Mouse (Mus musculus) left cerebral cortex, adult 18-20 months (tissue): Measurements from ENCODE around the gene Snx33. TPM values are rescaled to one million over a fixed set of nuclear protein-coding genes. Genes with fewer than 3 reads are reported as not detected.
"Not testable (repeated sequence)": the region's sequence is repeated elsewhere in the genome, so short reads cannot be mapped to it uniquely, and the experiment has no call there.

ENCODE experiments used
- DNase-seq, 2 experiments: peaks; one replicate each; pipeline ENCODE4 v3.0.0; 2021 to 2022; ENCODE audit warnings: low spot score in 2 of 2, mixed read lengths in 1 of 2
- total RNA-seq, 2 experiments: library from RNA; stranded (reverse); gene quantifications; 2 replicates each; pipeline ENCODE4 v1.2.3; 2021

The Snx33 gene
- total RNA-seq, 2 experiments from 2014 or later = 6.8 to 7.4 TPM

GRCm38 (mm10) chr9:56926387-56926786, 1.8 kb downstream of the Snx33 start:
- DNase-seq = no peak

GRCm38 (mm10) chr9:56926025-56926360, 2.2 kb downstream of the Snx33 start:
- DNase-seq = no peak

GRCm38 (mm10) chr9:56925291-56926024, 2.7 kb downstream of the Snx33 start:
- no peak for DNase-seq

DNA sequence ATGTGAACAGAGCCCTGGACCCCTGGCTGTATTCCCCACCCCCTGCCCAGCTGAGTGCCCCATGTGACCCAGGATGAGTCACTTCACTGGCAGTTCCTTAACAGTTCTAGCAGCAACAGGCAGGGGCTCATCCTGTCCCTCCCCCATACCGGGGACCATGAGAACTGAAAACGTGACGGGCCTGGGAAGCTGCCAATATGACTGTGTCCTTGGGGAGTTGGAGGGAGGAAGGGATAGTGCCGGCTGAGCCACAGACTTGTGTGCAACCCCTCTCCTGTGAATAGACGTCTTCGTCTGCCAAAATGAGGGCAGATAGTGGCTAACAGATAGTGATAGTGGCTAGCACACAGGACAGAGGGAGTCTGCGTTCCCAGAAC, 3.5 kb downstream of the Snx33 start:
- peak; percentile 19 to 27 for DNase-seq

GRCm38 (mm10) chr9:56923841-56924650, 4.1 kb downstream of the Snx33 start:
- no peak for DNase-seq

DNA sequence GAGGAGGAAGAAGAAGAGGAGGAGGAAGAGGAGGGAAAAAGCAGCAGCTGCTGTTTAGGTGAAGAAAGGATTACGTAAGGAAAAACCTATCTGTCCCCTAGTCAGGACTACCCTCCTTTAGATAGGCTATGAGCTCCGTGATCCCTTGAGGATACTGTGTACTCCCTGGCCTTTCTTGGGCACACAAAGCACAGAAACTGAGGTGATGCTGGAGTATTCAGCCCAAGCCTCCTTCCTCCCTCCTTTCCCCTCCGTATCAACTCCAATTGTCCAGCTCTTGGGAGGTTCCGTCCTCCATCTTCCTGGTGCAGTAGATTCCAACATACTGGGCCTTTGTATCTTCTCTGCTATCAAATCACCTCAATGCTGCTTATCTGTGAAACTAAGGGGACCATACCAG, 5.4 kb downstream of the Snx33 start:
- no peak for DNase-seq

- DNase-seq = no peak
Measured at GRCm38 (mm10) chr9:56918466-56918865, 9.7 kb downstream of the Snx33 start.

DNA sequence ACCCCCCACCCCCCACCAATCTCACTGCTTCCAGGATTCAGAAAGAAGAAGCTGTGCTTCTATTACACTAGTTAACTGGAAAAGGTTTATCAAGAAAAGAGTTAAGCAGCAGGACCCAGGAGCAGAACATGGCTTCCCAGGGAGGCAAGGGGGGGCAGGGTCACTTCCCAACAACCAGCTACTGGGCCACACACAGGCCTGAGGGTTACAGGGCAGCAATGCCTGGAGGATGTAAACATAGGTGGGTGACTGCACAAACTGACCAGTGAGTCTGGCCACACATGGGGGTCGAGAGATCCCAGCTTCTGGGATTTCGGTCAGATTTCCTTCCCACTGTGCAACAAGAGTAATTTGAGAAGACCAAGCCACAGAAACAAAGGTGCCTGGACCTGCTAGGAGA, 11.0 kb downstream of the Snx33 start:
- no peak for DNase-seq

DNA sequence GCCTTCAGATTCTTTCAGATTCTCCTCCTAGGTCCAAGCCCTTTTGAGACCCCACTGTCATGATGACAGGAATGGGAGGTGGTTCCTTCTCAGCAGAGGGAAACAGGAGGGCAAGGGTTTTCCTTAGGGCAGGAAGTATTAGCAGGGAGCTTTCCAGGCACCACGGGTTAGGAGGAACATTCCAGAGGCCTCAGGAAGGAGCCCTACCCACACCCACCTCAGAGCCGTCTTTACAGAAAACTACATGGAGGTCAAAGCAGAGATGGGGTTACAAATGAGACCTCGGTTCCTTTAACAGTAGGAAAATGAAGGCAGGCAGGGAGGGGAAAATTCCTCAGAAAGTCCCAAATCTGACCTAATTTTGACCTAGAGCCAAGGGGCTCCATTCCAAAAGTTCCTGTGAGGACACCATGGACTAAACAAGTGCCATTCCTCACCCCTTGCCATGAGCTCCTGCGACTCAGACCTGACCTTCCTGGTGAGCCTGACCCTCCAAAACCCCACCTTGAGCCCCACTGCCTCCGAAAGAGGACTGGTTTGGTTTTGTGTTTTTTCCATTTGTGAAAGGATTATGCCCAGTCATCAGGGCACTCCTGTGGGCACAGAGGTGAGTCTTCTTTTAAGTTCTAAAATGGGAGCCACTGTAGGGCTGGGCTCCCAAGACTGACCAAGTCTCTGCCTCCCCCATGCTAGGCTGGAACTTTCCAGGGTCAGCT, 12.3 kb downstream of the Snx33 start:
- no peak for DNase-seq

DNA sequence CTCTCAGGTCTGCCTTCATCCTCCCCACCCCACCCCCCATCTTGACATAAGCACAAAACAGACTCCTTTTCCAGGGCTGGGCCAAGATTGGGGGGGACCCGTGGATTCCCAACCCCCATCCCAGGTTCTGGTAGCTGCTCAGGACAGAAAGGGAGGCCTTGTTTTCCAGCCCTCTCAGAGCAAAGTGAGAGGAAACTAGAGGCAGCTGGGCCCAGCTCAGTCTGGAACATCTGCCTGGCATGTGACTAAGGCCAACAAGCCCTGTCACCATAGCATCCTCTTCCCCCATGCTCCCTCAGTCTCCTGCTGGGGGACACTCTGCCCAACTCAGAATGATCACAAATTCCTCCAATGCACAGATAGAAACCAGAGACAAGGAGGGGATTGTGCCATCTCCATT, 13.1 kb downstream of the Snx33 start:
- DNase-seq = no peak

- no peak for DNase-seq
Measured at GRCm38 (mm10) chr9:56913991-56914390, 14.2 kb downstream of the Snx33 start.

DNA sequence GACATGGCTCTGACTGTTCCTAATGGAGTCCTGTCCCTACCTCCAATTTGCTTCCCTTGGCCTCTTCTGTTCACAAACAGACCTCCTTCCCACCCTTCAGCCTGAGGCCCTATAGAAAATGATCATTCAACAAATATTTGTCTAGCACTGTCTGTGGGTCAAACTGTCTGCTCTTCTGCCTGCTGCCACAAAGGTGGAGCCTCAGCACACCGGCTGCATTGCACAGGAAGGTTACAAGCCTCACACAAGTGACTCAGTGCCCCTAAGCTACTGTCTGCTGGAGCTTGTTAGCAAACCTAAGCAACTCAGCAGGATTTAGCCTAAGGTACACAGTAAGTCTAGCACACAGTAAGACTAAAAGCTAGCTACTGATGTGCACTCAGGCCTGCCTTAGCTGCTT, 17.2 kb downstream of the Snx33 start:
- DNase-seq = no peak

DNA sequence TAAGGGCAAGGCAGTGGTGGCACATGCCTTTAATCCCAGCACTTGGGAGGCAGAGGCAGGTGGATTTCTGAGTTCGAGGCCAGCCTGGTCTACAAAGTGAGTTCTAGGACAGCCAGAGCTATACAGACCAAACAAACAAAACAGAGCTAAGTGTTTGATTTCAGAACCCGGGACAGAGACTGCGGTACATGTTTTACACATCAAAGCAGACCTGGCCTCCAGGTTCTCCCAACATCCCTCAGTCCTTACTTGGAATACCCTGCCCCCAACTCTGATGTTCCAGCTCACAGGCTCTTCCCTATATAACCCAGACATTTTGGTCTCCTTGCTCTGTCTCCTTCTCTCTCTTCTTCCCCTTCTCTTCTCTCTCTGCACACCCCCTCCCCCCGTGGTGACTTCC, 18.2 kb downstream of the Snx33 start:
- DNase-seq = not testable (repeated sequence)

- DNase-seq = no peak
Measured at GRCm38 (mm10) chr9:56907549-56907948, 20.6 kb downstream of the Snx33 start.

DNA sequence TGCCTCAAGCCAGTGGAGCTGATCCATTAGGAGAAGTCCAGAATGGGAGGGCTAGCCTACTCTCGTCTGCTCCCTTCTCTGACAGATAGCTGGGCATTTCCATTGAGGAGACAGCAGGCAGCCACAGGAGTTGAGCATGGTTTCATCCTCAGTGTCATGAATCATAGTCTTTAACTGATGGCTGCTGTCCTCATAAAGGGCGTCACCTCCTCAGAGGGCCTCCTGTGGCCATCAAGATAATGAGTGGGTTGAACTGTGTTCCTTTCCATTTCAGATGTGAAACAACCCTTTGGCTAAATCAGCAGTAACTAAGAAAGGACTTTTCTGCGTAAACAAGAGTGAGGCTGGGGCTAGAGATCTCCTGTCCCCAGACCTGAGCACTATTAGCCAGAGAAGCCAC, 24.5 kb downstream of the Snx33 start:
- DNase-seq = no peak

GRCm38 (mm10) chr9:56901187-56901586, 27.0 kb downstream of the Snx33 start:
- no peak for DNase-seq

DNA sequence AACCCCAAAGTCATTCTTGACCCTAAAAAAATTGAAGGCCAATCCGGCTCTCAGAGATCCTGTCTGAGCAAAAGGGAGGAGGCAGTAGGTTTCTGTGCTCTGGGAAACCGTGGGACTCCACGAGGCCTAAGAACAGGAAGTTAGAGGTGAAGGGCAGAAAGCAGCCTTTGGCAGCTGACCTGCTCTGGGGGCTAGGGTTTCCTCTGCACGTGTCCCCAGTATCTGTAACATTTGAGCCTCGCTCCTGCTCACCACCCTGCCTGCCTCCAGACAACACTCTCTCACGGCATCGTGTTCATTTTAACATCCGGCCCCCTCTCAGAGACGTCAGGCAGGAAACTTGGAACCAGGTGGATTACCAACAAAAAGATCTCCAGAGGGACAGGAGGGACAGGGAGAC, 27.6 kb downstream of the Snx33 start:
- no peak for DNase-seq

DNA sequence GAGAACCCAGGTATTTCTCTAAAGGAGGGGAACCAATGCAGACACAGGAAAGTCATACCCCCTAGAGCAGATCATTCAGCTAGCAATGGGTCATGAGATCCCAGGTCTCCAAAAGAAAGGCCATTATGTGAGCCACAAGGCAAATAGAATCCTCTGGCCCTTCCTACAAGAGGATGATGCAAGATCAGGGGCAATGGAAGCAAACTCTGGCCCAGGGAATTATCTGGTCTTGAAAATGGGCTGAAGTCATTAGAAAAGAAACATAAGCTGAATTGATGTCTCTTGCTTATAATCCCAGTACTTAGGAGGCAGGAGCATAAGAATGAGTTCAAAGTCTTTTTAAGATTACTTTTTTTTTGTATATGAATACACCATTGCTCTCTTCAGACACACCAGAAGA, 28.1 kb downstream of the Snx33 start:
- no peak for DNase-seq

- DNase-seq = no peak
Measured at GRCm38 (mm10) chr9:56899409-56899808, 28.8 kb downstream of the Snx33 start.

GRCm38 (mm10) chr9:56896779-56897178, 31.4 kb downstream of the Snx33 start:
- no peak for DNase-seq

GRCm38 (mm10) chr9:56894006-56894405, 34.2 kb downstream of the Snx33 start:
- DNase-seq = no peak

- DNase-seq = no peak
Measured at GRCm38 (mm10) chr9:56893313-56893712, 34.9 kb downstream of the Snx33 start.
